Mouse (Mus musculus): ENCODE data around the gene Neurl2. TPM values are rescaled to one million over a fixed set of nuclear protein-coding genes. Genes with fewer than 3 reads are reported as not detected.

Gene Neurl2
- polyA plus RNA-seq, 1 experiment from 2014 or later, result 8.3 TPM

DNA sequence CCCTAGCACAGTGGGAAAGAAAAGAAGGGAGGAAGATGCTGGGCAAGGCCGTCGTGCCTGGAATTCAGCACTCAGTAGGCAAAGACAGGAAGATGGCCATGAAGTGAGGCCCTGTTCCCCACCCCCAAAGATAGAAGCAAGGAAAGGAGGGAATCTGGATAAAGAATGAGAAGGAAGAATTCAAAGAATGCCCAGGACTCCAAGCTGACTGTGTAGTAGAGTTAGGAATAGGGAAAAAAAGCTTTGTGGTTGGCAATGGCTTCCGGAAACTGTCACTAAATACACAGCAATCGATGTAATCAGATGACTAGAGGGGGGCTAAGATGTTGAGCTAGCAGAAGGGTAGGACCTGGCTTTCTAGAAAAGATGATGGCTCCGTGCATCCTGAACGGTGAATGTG lies 16.1 kb downstream of the Neurl2 start:
- 80% methylated on average over 6 of the region's 6 CpGs for WGBS
- H3K36me3 ChIP-seq (ENCODE audit: control insufficient read depth, insufficient read depth, low read length), result peaks cover 13% of the 10 kb centered on the region
- no peaks in the 10 kb centered on the region for H3K27me3 ChIP-seq (replicated peaks; ENCODE audit: control insufficient read depth, insufficient read depth, low read length)
- H3K4me2 ChIP-seq (ENCODE audit: low read depth, low read length), result no peak overlapping the region
- H3K27ac ChIP-seq (replicated peaks; ENCODE audit: low read depth, low read length), result no peak overlapping the region
- H3K4me1 ChIP-seq (ENCODE audit: control insufficient read depth, insufficient read depth, low read length), result no peaks in the 10 kb centered on the region
- H3K4me3 ChIP-seq (ENCODE audit: low read depth, low read length), result no peak overlapping the region
- DNase-seq (ENCODE audit: low spot score) (no peak), ATAC-seq (ENCODE audit: low read depth) (no peak)
- no peak overlapping the region for H3K9ac ChIP-seq (ENCODE audit: low read depth, low read length)
- H3K9me3 ChIP-seq (ENCODE audit: control insufficient read depth, low read length), result no peaks in the 10 kb centered on the region

- Histone ChIP-seq H3K9ac (ENCODE audit: low read depth, low read length) (no peak overlapping the region), H3K9me3 (ENCODE audit: control insufficient read depth, low read length) (no peaks in the 10 kb centered on the region), H3K4me3 (ENCODE audit: low read depth, low read length) (no peak overlapping the region), H3K27me3 (replicated peaks; ENCODE audit: control insufficient read depth, insufficient read depth, low read length) (no peaks in the 10 kb centered on the region), H3K4me2 (ENCODE audit: low read depth, low read length) (no peak overlapping the region), H3K4me1 (ENCODE audit: control insufficient read depth, insufficient read depth, low read length) (no peaks in the 10 kb centered on the region), H3K36me3 (ENCODE audit: control insufficient read depth, insufficient read depth, low read length) (peaks cover 6% of the 10 kb centered on the region; the same call in 1 of the 2 replicates), H3K27ac (replicated peaks; ENCODE audit: low read depth, low read length) (no peak overlapping the region)
- DNase-seq (ENCODE audit: low spot score) (no peak), ATAC-seq (ENCODE audit: low read depth) (no peak)
- WGBS, result 94% methylated on average over 8 of the region's 8 CpGs
These were observed 17.4 kb downstream of the Neurl2 start for GRCm38 (mm10) chr2:164815821-164816220.

DNA sequence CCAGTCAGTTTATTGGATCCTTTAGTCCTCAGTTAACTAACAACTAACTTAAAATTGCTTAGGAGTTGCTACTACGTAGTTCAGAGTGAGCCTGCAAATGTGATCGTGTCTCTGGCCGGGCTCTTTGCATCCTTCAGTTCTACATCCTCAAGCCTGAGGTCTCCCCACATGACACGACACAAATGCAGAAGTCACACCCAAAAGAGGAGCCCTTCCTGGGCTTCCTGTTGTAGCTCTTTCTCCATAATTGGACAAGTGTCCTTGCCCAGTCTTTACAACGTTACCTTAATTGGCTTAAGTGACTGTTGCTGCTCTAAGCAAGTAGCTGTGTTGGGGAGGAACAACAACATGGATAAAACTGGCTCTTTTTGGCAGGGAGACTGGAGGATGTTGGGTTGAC lies 17.9 kb downstream of the Neurl2 start:
- peaks cover 1% of the 10 kb centered on the region; the same call in 1 of the 2 replicates for H3K36me3 ChIP-seq (ENCODE audit: control insufficient read depth, insufficient read depth, low read length)
- H3K27ac ChIP-seq (replicated peaks; ENCODE audit: low read depth, low read length), result no peak overlapping the region
- no peak overlapping the region for H3K4me2 ChIP-seq (ENCODE audit: low read depth, low read length)
- no peaks in the 10 kb centered on the region for H3K9me3 ChIP-seq (ENCODE audit: control insufficient read depth, low read length)
- DNase-seq (ENCODE audit: low spot score) (no peak), ATAC-seq (ENCODE audit: low read depth) (no peak)
- H3K9ac ChIP-seq (ENCODE audit: low read depth, low read length), result no peak overlapping the region
- no peaks in the 10 kb centered on the region for H3K27me3 ChIP-seq (replicated peaks; ENCODE audit: control insufficient read depth, insufficient read depth, low read length)
- WGBS, result 89% methylated on average over 5 of the region's 5 CpGs
- H3K4me1 ChIP-seq (ENCODE audit: control insufficient read depth, insufficient read depth, low read length), result no peaks in the 10 kb centered on the region
- no peak overlapping the region for H3K4me3 ChIP-seq (ENCODE audit: low read depth, low read length)

DNA sequence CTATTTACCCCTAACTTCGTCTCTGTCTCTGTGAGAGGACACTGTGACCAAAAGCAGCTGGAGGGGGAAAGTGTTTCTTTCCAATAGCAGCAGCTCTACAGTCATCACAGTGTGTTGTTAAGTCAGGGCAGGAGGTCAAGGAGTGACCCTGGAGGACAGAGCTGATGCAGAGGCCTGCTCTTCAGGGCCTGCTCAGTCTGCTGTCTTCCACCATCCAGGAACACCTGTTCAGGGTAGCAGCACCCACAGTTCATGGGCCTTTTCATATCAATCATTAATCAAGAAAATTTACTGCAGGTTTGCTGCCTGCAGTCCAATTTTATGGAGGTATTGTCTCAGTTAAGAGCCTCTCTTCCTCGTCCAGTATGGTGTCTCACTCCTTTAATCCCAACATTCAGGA lies 19.7 kb downstream of the Neurl2 start:
- Histone ChIP-seq H3K27me3 (replicated peaks; ENCODE audit: control insufficient read depth, insufficient read depth, low read length) (no peaks in the 10 kb centered on the region), H3K4me3 (ENCODE audit: low read depth, low read length) (no peak overlapping the region), H3K36me3 (ENCODE audit: control insufficient read depth, insufficient read depth, low read length) (0 out of 2 replicates have a peak, but pooled peaks cover 5% of the 10 kb centered on the region), H3K27ac (replicated peaks; ENCODE audit: low read depth, low read length) (no peak overlapping the region), H3K4me2 (ENCODE audit: low read depth, low read length) (no peak overlapping the region), H3K9me3 (ENCODE audit: control insufficient read depth, low read length) (no peaks in the 10 kb centered on the region), H3K9ac (ENCODE audit: low read depth, low read length) (no peak overlapping the region), H3K4me1 (ENCODE audit: control insufficient read depth, insufficient read depth, low read length) (no peaks in the 10 kb centered on the region)
- DNase-seq (ENCODE audit: low spot score), result no peak
- WGBS, result 48% methylated on average over 2 of the region's 2 CpGs
- ATAC-seq (ENCODE audit: low read depth), result no peak

- ATAC-seq (ENCODE audit: low read depth) (no peak), DNase-seq (ENCODE audit: low spot score) (no peak)
- H3K4me1 ChIP-seq (ENCODE audit: control insufficient read depth, insufficient read depth, low read length), result peaks cover 13% of the 10 kb centered on the region; the same call in 1 of the 2 replicates
- no peaks in the 10 kb centered on the region for H3K27me3 ChIP-seq (replicated peaks; ENCODE audit: control insufficient read depth, insufficient read depth, low read length)
- 0 out of 2 replicates have a peak, but pooled peaks cover 6% of the 10 kb centered on the region for H3K36me3 ChIP-seq (ENCODE audit: control insufficient read depth, insufficient read depth, low read length)
- no peak overlapping the region for H3K4me3 ChIP-seq (ENCODE audit: low read depth, low read length)
- H3K4me2 ChIP-seq (ENCODE audit: low read depth, low read length), result no peak overlapping the region
- no peaks in the 10 kb centered on the region for H3K9me3 ChIP-seq (ENCODE audit: control insufficient read depth, low read length)
- 64% methylated on average over 7 of the region's 7 CpGs for WGBS
- H3K27ac ChIP-seq (replicated peaks; ENCODE audit: low read depth, low read length), result no peak overlapping the region
- 0 out of 2 replicates have a peak overlapping the region, but pooled peaks have one; percentile 5 for H3K9ac ChIP-seq (ENCODE audit: low read depth, low read length)
These were observed 26.6 kb downstream of the Neurl2 start for GRCm38 (mm10) chr2:164806614-164807013.

GRCm38 (mm10) chr2:164805332-164805718 lies 27.9 kb downstream of the Neurl2 start:
- H3K36me3 ChIP-seq (ENCODE audit: control insufficient read depth, insufficient read depth, low read length), result peaks cover 18% of the 10 kb centered on the region; the same call in 1 of the 2 replicates
- H3K9ac ChIP-seq (ENCODE audit: low read depth, low read length), result peak overlapping the region; percentile 78
- no peaks in the 10 kb centered on the region for H3K9me3 ChIP-seq (ENCODE audit: control insufficient read depth, low read length)
- 3% methylated on average over 14 of the region's 21 CpGs for WGBS
- H3K4me3 ChIP-seq (ENCODE audit: low read depth, low read length), result peak overlapping the region; percentile 76
- no peaks in the 10 kb centered on the region for H3K27me3 ChIP-seq (replicated peaks; ENCODE audit: control insufficient read depth, insufficient read depth, low read length)
- peaks cover 13% of the 10 kb centered on the region; the same call in 1 of the 2 replicates for H3K4me1 ChIP-seq (ENCODE audit: control insufficient read depth, insufficient read depth, low read length)
- ATAC-seq (ENCODE audit: low read depth), result peak; percentile 44
- no peak for DNase-seq (ENCODE audit: low spot score)
- H3K27ac ChIP-seq (replicated peaks; ENCODE audit: low read depth, low read length), result peak overlapping the region; percentile 64; the same call in 1 of the 2 replicates
- H3K4me2 ChIP-seq (ENCODE audit: low read depth, low read length), result peak overlapping the region; percentile 82

- Histone ChIP-seq H3K9me3 (ENCODE audit: control insufficient read depth, low read length) (no peaks in the 10 kb centered on the region), H3K36me3 (ENCODE audit: control insufficient read depth, insufficient read depth, low read length) (peaks cover 24% of the 10 kb centered on the region), H3K9ac (ENCODE audit: low read depth, low read length) (peak within 1 kb of the TSS; percentile 83), H3K27ac (replicated peaks; ENCODE audit: low read depth, low read length) (peak within 1 kb of the TSS; percentile 84), H3K4me1 (ENCODE audit: control insufficient read depth, insufficient read depth, low read length) (peaks cover 13% of the 10 kb centered on the region; the same call in 1 of the 2 replicates), H3K4me3 (ENCODE audit: low read depth, low read length) (peak within 1 kb of the TSS; percentile 76), H3K27me3 (replicated peaks; ENCODE audit: control insufficient read depth, insufficient read depth, low read length) (no peaks in the 10 kb centered on the region), H3K4me2 (ENCODE audit: low read depth, low read length) (peak within 1 kb of the TSS; percentile 82)
- DNase-seq (ENCODE audit: low spot score) (peak; percentile 98), ATAC-seq (ENCODE audit: low read depth) (peak; percentile 96)
- 0% methylated on average over 42 of the region's 47 CpGs for WGBS
These were observed 28.5 kb downstream of the Neurl2 start, which contains the start of the genes Acot8 and Zswim3 for GRCm38 (mm10) chr2:164804533-164805331. Acot8 (minus strand) TSS chr2:164804882. Zswim3 (plus strand) TSS chr2:164805098.

- H3K4me3 ChIP-seq (ENCODE audit: low read depth, low read length), result peak overlapping the region; percentile 76
- no peaks in the 10 kb centered on the region for H3K9me3 ChIP-seq (ENCODE audit: control insufficient read depth, low read length)
- DNase-seq (ENCODE audit: low spot score) (no peak), ATAC-seq (ENCODE audit: low read depth) (no peak)
- no peak overlapping the region for H3K27ac ChIP-seq (replicated peaks; ENCODE audit: low read depth, low read length)
- peaks cover 13% of the 10 kb centered on the region; the same call in 1 of the 2 replicates for H3K4me1 ChIP-seq (ENCODE audit: control insufficient read depth, insufficient read depth, low read length)
- 44% methylated on average over 1 of the region's 1 CpGs for WGBS
- H3K9ac ChIP-seq (ENCODE audit: low read depth, low read length), result peak overlapping the region; percentile 83
- H3K36me3 ChIP-seq (ENCODE audit: control insufficient read depth, insufficient read depth, low read length), result peaks cover 30% of the 10 kb centered on the region
- H3K27me3 ChIP-seq (replicated peaks; ENCODE audit: control insufficient read depth, insufficient read depth, low read length), result no peaks in the 10 kb centered on the region
- H3K4me2 ChIP-seq (ENCODE audit: low read depth, low read length), result peak overlapping the region; percentile 70
These were observed 29.3 kb downstream of the Neurl2 start for GRCm38 (mm10) chr2:164803921-164804313.

Data from embryonic facial prominence, embryonic 14.5 days (tissue).